Mouse (Mus musculus) kidney, postnatal 10 days (tissue): ENCODE measurements around the gene Cit.

Source experiments
- DNase-seq: peaks from one replicate; pipeline ENCODE4 v3.0.0; 2021; ENCODE audit warnings: mixed read lengths

The Cit gene

DNA sequence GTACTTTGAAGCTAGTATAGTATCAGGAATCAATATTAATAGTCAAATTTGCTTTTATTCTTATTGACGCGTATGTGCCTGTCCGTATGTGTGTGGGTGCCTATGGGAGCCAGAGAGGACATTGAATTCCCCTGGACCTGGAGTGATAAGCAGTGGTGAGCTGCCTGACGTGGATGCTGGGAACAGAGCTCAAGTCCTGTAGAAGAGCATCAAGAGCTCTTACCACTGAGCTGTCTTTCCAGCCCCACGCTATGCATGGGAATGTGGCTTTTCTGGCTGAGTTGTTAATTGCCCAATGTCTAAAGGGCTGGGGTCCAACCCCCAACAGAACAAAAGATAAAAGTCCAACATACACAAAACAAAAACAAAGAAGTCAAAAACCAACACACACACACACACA, 131.4 kb downstream of the Cit start:
- no peak for DNase-seq

- DNase-seq = peak; percentile 35
Measured at GRCm38 (mm10) chr5:115977266-115977665, 132.2 kb downstream of the Cit start.

GRCm38 (mm10) chr5:115977757-115978156, 132.7 kb downstream of the Cit start:
- peak; percentile 77 for DNase-seq

- DNase-seq = peak; percentile 28
Measured at GRCm38 (mm10) chr5:115978255-115978654, 133.2 kb downstream of the Cit start.

- peak; percentile 44 for DNase-seq
Measured at GRCm38 (mm10) chr5:115979134-115979696, 134.1 kb downstream of the Cit start.

DNA sequence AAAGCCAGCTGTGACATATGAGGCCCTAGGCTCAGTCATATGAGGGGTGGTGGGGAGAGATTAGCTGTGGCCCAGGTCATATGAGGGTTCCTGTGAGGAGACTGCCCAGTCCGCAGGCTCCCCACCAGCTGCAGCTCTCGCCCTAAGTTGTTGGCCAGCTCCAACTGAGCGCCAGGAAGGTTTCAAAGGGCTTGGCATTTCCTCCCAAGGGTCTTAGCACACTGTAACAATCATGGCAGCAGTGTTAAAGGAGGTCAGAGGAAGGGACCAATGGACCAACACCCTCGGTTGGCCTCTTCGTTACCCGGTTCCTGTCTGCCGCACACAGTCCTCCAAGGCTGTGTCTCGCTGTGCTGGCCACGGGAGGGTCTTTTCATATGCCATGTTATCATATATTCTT, 135.5 kb downstream of the Cit start:
- peak; percentile 44 for DNase-seq

DNA sequence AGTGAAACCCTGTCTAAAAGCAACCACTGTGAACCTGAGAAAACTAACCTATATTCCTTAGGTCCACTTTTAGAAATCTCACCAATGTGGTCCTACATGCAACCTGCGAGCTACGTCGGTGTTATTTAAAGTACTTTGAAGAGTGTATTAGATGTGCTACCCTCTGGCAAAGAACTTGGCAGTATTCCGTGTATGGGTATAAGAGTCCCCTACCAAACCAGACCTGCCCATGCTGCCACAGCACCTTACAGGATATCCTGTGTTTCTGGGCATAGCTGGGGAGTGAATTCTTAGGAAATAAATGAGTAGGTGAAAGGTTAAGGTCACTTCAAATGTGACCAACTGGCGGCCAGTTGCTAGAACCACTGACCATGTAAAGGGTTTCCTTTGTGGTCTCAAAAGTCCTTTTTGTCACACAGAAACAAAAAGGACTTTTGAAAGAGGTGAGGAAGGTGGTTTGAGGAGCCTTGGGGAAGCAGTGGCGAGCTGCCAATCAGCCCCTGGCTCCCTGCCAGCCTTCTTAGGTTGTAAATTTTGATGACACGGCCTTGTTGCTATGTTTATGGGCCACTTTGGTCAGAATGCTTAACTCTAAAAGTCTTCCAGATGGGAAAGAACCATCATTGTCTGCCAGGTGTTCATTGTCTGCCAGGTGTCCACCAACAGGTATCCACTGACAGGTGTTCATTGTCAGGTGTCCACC, 137.7 kb downstream of the Cit start:
- peak; percentile 92 for DNase-seq

GRCm38 (mm10) chr5:115984392-115984791, 139.3 kb downstream of the Cit start:
- DNase-seq = no peak

GRCm38 (mm10) chr5:115985101-115985500, 140.0 kb downstream of the Cit start:
- DNase-seq = no peak

- DNase-seq = no peak
Measured at GRCm38 (mm10) chr5:115987284-115987683, 142.2 kb downstream of the Cit start.

- DNase-seq = no peak
Measured at GRCm38 (mm10) chr5:115991717-115992116, 146.6 kb downstream of the Cit start.

GRCm38 (mm10) chr5:115994101-115994500, 149.0 kb downstream of the Cit start:
- DNase-seq = no peak

- DNase-seq = no peak
Measured at GRCm38 (mm10) chr5:115997376-115997775, 152.3 kb downstream of the Cit start.

DNA sequence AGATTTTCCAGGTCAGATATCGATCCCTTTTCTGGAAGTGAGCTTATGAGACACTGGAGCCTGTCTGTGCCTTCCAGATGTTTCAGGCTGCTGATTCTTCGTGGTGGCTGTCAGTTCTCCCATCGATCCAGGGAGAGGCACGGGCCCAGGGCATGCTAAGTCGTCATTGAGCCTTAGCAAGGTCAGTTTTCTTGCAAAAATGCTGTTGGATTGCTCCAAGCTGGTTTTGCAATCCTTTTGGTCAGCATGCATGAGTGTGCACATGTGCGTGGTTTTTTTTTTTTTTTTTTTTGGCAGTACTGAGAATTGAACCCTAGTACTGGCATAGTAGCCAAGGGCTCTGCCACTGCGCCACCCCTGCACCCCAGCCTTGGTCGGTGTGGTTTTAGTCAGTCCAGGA, 158.1 kb downstream of the Cit start:
- no peak for DNase-seq

DNA sequence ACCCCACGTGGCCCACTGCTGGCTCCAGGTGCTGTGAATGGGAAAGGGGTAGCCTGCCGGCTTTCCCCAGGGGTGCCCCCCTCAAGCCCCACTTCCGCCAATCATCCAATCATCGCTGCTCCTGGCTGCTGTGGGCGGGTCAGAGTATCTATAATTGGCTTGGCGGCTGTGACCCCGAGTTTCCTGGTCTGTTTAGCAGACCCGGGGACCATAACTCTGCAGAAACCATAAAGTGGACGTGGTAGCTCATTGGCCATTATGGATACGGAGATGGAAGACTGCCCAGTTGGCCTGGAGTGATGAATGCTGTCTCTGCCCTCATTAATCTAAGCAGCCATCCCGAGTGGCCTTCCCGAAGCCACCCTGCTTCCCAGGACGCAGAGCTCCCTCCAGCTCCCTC, 158.7 kb downstream of the Cit start:
- peak; percentile 71 for DNase-seq

DNA sequence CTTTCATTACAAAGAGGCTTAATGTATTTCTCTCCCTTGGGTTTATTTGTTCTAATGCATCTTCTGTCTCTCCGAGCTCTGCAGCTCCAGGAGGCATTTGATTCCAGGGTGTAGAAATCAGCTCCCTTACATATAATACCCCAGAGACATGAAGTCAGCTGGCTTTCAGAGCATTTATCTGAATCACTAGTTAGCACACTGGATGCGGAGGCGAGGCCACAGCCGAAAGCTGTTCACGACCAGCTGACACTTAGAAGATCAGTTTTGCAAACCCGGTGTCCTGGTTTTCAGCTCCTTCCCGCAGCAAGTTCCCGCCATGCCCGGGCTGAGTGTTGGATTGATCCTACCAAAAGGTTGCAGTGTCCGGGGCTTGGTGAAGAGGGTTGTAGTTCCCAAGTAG, 159.2 kb downstream of the Cit start:
- no peak for DNase-seq

DNA sequence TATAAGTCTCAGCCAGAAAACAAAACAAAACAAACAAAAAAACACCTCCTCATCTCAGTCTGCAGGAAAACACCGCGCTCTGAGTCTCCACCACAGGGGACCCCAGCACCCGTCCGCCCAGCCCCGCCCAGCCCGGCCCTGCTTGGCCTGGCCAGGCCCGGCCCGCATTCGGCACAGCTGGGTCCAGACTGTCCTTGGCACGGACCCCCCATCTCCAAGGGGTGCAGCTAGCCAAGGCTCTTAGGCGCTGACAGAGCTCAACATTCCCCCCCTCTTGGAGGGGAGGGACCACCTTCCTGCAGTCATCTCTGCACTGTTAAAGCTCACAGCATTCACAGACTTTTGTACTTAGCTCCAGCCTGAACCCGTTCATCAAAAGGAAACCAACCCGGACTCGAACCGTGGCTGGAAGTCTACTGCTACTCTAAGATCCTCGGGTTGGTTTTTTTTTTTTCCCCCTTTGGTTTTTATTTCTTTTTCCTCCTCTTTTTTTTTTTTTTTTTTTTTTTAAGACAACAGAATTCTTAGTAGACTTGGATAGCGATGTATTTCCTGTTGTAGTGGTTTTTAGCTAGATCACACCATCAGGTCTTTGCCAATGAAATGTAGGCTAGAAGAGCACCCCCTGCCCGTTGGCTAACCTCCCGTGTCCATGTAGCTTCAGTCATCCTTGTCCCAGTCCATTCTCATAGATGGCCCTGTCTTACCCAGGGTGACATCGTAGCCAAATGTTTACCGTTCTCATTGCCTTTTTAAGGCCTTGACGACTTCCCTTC, 161.4 kb downstream of the Cit start:
- peak; percentile 70 for DNase-seq

DNA sequence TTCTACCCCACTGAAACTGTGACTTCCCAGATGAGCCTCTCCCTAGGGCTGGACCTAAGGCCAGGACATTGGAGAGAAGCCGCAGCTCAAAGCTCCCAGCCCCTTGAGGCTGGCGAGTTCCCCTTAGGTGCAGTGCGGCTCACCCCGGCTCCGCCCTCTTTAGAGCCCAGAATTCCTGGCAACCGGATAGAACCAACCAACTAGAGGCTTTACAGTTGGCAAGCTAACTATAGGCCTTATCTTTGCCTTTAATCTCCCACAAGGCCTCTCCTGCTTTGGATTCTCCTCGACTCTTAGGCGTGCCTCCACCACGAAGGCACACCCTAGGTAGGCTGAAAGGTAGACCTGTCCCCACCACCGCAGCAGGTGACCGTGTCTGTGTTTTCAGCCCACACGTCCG, 162.6 kb downstream of the Cit start:
- DNase-seq = peak; percentile 16

- DNase-seq = peak; percentile 7
Measured at GRCm38 (mm10) chr5:116009091-116009851, 164.2 kb downstream of the Cit start.

DNA sequence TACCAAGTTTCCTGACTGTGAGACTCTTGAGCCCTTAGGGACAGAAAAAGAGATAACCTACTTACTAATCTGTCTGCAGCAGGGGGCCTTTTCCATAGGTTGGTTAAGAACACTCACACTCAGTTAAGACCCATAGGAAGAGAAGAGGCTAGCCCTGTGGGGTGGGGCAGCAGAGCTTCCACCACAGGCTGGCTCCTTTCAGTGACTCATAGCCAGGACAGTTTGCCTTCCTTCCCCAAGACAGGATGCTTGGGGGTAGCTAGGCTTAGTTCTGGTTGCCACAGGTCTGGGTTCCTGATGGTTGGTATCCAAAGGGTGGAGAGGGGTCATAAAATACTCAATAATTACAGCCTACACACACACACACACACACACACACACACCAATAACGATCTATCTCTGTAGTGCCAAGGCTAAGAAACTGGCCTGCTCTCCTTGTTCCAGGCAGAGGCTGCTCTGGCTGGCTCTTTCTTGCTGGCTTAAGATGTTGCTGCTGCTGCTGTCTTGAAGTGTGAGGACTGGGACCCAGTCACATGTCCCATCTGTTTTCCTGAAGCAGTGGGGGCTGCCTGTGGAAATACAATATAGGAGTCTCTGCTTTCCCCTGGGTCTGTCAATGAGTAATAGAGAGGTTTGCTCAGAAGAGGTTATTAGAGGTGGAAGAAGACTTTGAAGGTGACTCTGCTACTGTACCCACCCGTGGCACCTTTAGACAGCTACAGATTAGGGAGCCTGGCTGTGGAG, 165.0 kb downstream of the Cit start:
- peak; percentile 38 for DNase-seq

GRCm38 (mm10) chr5:116011700-116012099, 166.6 kb downstream of the Cit start:
- DNase-seq = no peak

DNA sequence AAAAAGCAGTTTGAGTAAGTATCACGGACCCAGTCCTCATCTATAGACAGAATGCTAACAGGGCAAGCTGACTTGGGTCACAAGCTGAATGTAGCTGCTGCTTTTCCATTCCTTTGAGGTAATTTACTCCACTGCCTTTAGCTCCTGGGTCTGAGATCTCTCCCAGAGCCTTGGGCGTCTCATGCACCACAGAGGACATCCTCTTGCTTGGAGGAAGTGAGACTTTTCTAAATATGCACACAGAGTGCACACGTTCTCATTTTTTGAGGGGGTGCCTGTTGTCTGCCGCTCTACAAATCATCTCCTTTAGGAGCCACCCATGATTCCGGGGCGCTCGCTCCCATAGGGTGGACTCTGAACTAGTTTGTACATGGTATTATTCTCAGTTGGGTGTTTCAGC, 167.4 kb downstream of the Cit start:
- no peak for DNase-seq

- no peak for DNase-seq
Measured at GRCm38 (mm10) chr5:116013821-116014220, 168.7 kb downstream of the Cit start.
